Mouse (Mus musculus): Measurements from ENCODE around the gene Ltb4r2.

DNA sequence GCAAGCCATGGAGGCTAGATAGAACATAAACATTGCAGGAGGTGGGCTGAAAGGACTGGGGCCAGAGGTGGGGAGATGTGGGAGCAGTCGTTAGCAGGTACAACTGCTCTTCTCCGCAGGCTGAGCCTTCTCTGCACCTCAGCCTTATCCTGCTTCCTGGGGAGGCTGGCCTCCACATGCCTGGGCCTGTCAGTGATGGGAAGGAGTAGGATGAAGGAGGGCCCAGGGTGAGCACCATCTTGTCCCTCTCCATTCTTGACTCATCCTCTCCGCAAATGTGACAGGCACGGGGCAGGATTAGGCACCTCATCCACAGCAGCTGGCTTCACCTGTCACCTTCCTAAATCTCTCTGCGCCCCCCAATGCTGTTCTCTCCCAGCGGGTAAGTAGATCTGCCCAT is at the start of gene Ltb4r2:
- no peak for TF ChIP-seq TAL1 (IDR thresholded peaks at IDR 0.05; ENCODE audit: low read length)
- no peak for TF ChIP-seq GATA1 (IDR thresholded peaks at IDR 0.05; ENCODE audit: low read length)
